Mouse (Mus musculus) G1E (cell line): ENCODE results near the gene Osbpl9. TPM values are rescaled to one million over a fixed set of nuclear protein-coding genes. Genes with fewer than 3 reads are reported as not detected.

ENCODE experiments used
- ATAC-seq: 2 replicates; pipeline ENCODE4 v1.8.0; 2016; ENCODE audit warnings: mild to moderate bottlenecking; ENCODE audit not compliant: insufficient number of reproducible peaks, poor library complexity, low FRiP score, severe bottlenecking; ENCODE audit errors: extremely low read depth
- DNase-seq: peaks from one replicate; pipeline ENCODE4 v3.0.0; 2012; ENCODE audit warnings: low spot score
- H3K27me3 ChIP-seq: 2 replicates; pipeline ENCODE4 v1.6.1; 2012; ENCODE audit warnings: mild to moderate bottlenecking, low read length, inconsistent platforms; ENCODE audit not compliant: insufficient read depth
- H3K36me3 ChIP-seq: replicated peaks from 2 replicates; pipeline ENCODE3; 2012; ENCODE audit warnings: mild to moderate bottlenecking, inconsistent platforms
- H3K4me1 ChIP-seq: 2 replicates; pipeline ENCODE4 v1.6.1; 2012; ENCODE audit warnings: low read depth, low read length, inconsistent platforms, mixed read lengths; ENCODE audit not compliant: insufficient read depth
- H3K4me3 ChIP-seq: 2 replicates; pipeline ENCODE4 v1.5.1; 2012; ENCODE audit warnings: low read depth, mild to moderate bottlenecking, inconsistent platforms, low read length, moderate library complexity, mixed read lengths
- H3K9me3 ChIP-seq: replicated peaks from 2 replicates; pipeline ENCODE4 v1.6.1; 2012; ENCODE audit warnings: inconsistent platforms
- CTCF ChIP-seq: IDR thresholded peaks from 2 replicates; pipeline ENCODE4 v1.5.1; 2012; ENCODE audit warnings: low read depth, low read length, inconsistent platforms, mixed read lengths
- GATA1 ChIP-seq: IDR thresholded peaks from 2 replicates; pipeline ENCODE4 v1.6.1; 2012; ENCODE audit warnings: borderline replicate concordance, low read length, inconsistent platforms, mixed read lengths
- GATA2 ChIP-seq: IDR thresholded peaks from 2 replicates; pipeline ENCODE4 v1.6.1; 2012; ENCODE audit warnings: low read depth, low read length, inconsistent platforms, borderline replicate concordance
- POLR2AphosphoS5 ChIP-seq: IDR thresholded peaks from 2 replicates; pipeline ENCODE4 v1.6.1; 2012; ENCODE audit warnings: low read depth, low read length, inconsistent platforms; ENCODE audit not compliant: insufficient replicate concordance
- TAL1 ChIP-seq: conservative IDR thresholded peaks from 2 replicates; pipeline ENCODE4 v1.6.1; 2012; ENCODE audit warnings: low read depth, low read length, inconsistent platforms, mixed read lengths
- polyA plus RNA-seq: library from polyadenylated mRNA; stranded (reverse); fragments of >175 nt; gene quantifications from 2 replicates; pipeline ENCODE4 v1.2.3, GENCODE M21; 2012
- total RNA-seq, 2 experiments: library from RNA; stranded (forward) in 1 of 2; stranded (reverse) in 1 of 2; fragments of 200-1000 nt in 1 of 2; fragments of >200 nt in 1 of 2; fragmentation: Nextera tagmentation in 1 of 2; gene quantifications; 2 replicates each; pipeline ENCODE4 v1.2.3; 2014 to 2017

Osbpl9 gene
- total and polyA plus RNA-seq, 3 experiments = 6.4 to 147 (median 77.9) TPM

- H3K27me3 ChIP-seq = no peaks in the 10 kb centered on the region
- H3K9me3 ChIP-seq = no peaks in the 10 kb centered on the region
- H3K4me1 ChIP-seq = no peaks in the 10 kb centered on the region
- H3K4me3 ChIP-seq = no peak overlapping the region
- no peak for ATAC-seq
- H3K36me3 ChIP-seq = peaks cover 68% of the 10 kb centered on the region
- TF ChIP-seq GATA1 = no peak
- TF ChIP-seq CTCF = no peak
- no peak for TF ChIP-seq TAL1
- TF ChIP-seq POLR2AphosphoS5 = no peak
- TF ChIP-seq GATA2 = no peak
- no peak for DNase-seq
These were observed 122.0 kb downstream of the Osbpl9 start for GRCm38 (mm10) chr4:109080118-109080517.

GRCm38 (mm10) chr4:109079676-109080075 is 122.4 kb downstream of the Osbpl9 start:
- no peak overlapping the region for H3K4me3 ChIP-seq
- H3K4me1 ChIP-seq = no peaks in the 10 kb centered on the region
- no peaks in the 10 kb centered on the region for H3K9me3 ChIP-seq
- ATAC-seq (no peak), DNase-seq (no peak)
- no peaks in the 10 kb centered on the region for H3K27me3 ChIP-seq
- no peak for TF ChIP-seq GATA1
- no peak for TF ChIP-seq POLR2AphosphoS5
- TF ChIP-seq CTCF = no peak
- no peak for TF ChIP-seq TAL1
- no peak for TF ChIP-seq GATA2
- peaks cover 71% of the 10 kb centered on the region for H3K36me3 ChIP-seq

DNA sequence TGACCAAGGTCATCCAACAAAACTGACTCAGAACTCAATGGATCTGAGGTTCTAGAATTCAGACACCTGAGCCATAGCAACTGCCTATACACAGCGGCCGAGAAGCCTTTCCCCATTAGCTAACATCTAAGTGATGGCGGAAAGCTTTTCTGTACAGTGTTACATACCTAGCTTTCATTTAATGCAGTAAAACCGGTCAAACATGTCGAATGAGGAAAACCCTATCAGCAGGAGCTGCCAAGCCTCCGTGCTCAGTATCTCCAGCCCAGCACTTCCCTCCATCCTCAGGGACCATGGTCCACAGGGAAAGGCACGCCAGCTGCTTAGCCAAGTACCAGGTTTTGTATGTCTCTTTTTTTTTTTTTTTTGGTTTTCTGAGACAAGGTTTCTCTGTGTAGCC is 123.1 kb downstream of the Osbpl9 start:
- no peaks in the 10 kb centered on the region for H3K9me3 ChIP-seq
- no peaks in the 10 kb centered on the region for H3K27me3 ChIP-seq
- no peak for TF ChIP-seq GATA2
- no peak for TF ChIP-seq CTCF
- no peak for TF ChIP-seq TAL1
- no peak for TF ChIP-seq GATA1
- TF ChIP-seq POLR2AphosphoS5 = no peak
- DNase-seq (no peak), ATAC-seq (no peak)
- H3K4me3 ChIP-seq = no peak overlapping the region
- H3K4me1 ChIP-seq = no peaks in the 10 kb centered on the region
- peaks cover 70% of the 10 kb centered on the region for H3K36me3 ChIP-seq

- no peak for TF ChIP-seq POLR2AphosphoS5
- no peak for TF ChIP-seq CTCF
- TF ChIP-seq TAL1 = no peak
- TF ChIP-seq GATA1 = no peak
- no peak for TF ChIP-seq GATA2
- Histone ChIP-seq H3K4me3 (no peak overlapping the region), H3K4me1 (no peaks in the 10 kb centered on the region), H3K9me3 (no peaks in the 10 kb centered on the region), H3K27me3 (no peaks in the 10 kb centered on the region), H3K36me3 (peaks cover 65% of the 10 kb centered on the region)
- ATAC-seq (no peak), DNase-seq (no peak)
These were observed 128.8 kb downstream of the Osbpl9 start for GRCm38 (mm10) chr4:109073296-109073695.

- no peak overlapping the region for H3K4me3 ChIP-seq
- peaks cover 68% of the 10 kb centered on the region for H3K36me3 ChIP-seq
- TF ChIP-seq GATA2 (no peak), TAL1 (no peak), POLR2AphosphoS5 (no peak)
- no peaks in the 10 kb centered on the region for H3K27me3 ChIP-seq
- no peak for DNase-seq
- ATAC-seq = no peak
- no peaks in the 10 kb centered on the region for H3K4me1 ChIP-seq
- no peaks in the 10 kb centered on the region for H3K9me3 ChIP-seq
These were observed 129.2 kb downstream of the Osbpl9 start for GRCm38 (mm10) chr4:109072891-109073290.

- Histone ChIP-seq H3K27me3 (no peaks in the 10 kb centered on the region), H3K4me1 (peaks cover 3% of the 10 kb centered on the region; the same call in 1 of the 2 replicates), H3K9me3 (no peaks in the 10 kb centered on the region), H3K4me3 (no peak overlapping the region), H3K36me3 (peaks cover 95% of the 10 kb centered on the region)
- DNase-seq (no peak), ATAC-seq (no peak)
- TF ChIP-seq POLR2AphosphoS5 (no peak), GATA2 (no peak), GATA1 (no peak), CTCF (no peak), TAL1 (no peak)
These were observed 136.4 kb downstream of the Osbpl9 start for GRCm38 (mm10) chr4:109065714-109066113.

DNA sequence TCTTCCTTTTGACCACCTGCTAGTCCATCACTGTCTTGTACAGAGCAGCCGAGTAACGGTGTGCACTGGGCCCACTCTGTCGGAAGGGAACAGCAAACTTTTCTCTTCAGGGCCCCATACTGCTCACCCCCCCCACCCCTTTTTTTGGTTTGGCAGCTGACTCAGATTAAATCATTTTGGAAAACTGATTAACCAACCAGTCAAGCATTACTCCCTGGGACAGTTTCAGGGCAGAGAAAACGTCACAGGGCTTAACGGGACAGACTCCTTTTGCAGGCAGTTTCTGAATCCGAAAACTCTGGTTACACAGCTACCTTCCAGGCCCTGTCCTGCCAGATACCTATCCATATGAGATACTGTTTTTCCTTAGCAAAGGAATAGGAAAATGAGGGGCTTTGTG is 137.1 kb downstream of the Osbpl9 start:
- TF ChIP-seq GATA2 = no peak
- TF ChIP-seq CTCF = no peak
- TF ChIP-seq GATA1 = no peak
- no peak for TF ChIP-seq POLR2AphosphoS5
- TF ChIP-seq TAL1 = no peak
- peaks cover 3% of the 10 kb centered on the region; the same call in 1 of the 2 replicates for H3K4me1 ChIP-seq
- ATAC-seq (no peak), DNase-seq (no peak)
- H3K27me3 ChIP-seq = no peaks in the 10 kb centered on the region
- H3K36me3 ChIP-seq = peaks cover 95% of the 10 kb centered on the region
- no peaks in the 10 kb centered on the region for H3K9me3 ChIP-seq
- no peak overlapping the region for H3K4me3 ChIP-seq
